Mouse (Mus musculus) thymus, adult 2 months (tissue): ENCODE data around the gene Ube2q2.

Experiments
- CTCF ChIP-seq: fragments of 200-500 bp; IDR thresholded peaks from 2 replicates; pipeline ENCODE4 v1.5.1; 2012; ENCODE audit warnings: mild to moderate bottlenecking, control low read depth, low read length, moderate library complexity, borderline replicate concordance; ENCODE audit not compliant: control insufficient read depth, poor library complexity, insufficient read depth; ENCODE audit errors: extremely low read depth
- POLR2A ChIP-seq: fragments of 200-500 bp; IDR thresholded peaks from 2 replicates; pipeline ENCODE4 v1.6.1; 2012; ENCODE audit warnings: mild to moderate bottlenecking, low read length, control low read depth, moderate library complexity; ENCODE audit not compliant: control insufficient read depth, poor library complexity, insufficient read depth; ENCODE audit errors: extremely low read depth

DNA sequence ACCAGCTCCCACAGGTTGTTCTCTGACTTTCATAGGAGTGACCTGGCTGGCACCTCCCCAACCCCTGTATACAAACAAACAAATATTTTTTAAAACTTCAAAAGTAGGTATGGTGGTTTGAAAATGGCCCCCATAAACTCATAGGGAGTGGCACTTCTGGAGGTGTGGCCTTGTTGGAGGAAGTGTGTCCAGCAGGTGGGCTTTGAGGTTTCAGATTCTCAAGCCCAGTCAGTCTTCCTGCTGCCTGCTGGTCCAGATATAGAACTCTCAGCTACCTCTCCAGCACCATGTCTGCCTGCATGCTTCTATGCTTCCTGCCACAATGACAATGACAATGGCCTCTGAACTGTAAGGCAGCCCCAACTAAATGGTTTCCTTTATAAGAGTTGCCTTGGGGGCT, 16.8 kb upstream of the Ube2q2 start:
- no peak for TF ChIP-seq CTCF
- TF ChIP-seq POLR2A: no peak
